Mouse (Mus musculus): ENCODE measurements around the gene Clcn2.
"Not testable (repeated sequence)": the region's sequence is repeated elsewhere in the genome, so short reads cannot be mapped to it uniquely, and the experiment has no call there.

The Clcn2 gene

GRCm38 (mm10) chr16:20701316-20701715 lies 16.2 kb downstream of the Clcn2 start:
- DNase-seq (ENCODE audit: low spot score), result no peak

GRCm38 (mm10) chr16:20700036-20700435 lies 17.5 kb downstream of the Clcn2 start:
- no peak for DNase-seq (ENCODE audit: low spot score)

- no peak for DNase-seq (ENCODE audit: low spot score)
These were observed 18.3 kb downstream of the Clcn2 start for GRCm38 (mm10) chr16:20699266-20699665.

- peak; percentile 17 for DNase-seq (ENCODE audit: low spot score)
These were observed 21.8 kb downstream of the Clcn2 start for GRCm38 (mm10) chr16:20695622-20696323.

GRCm38 (mm10) chr16:20694781-20695180 lies 22.8 kb downstream of the Clcn2 start:
- DNase-seq (ENCODE audit: low spot score), result no peak

- DNase-seq (ENCODE audit: low spot score), result peak; percentile 70
These were observed 24.3 kb downstream of the Clcn2 start, which contains the start of gene Fam131a for GRCm38 (mm10) chr16:20693111-20693701. TSS of gene Fam131a (plus strand) at chr16:20693241.

- DNase-seq (ENCODE audit: low spot score), result no peak
These were observed 25.1 kb downstream of the Clcn2 start for GRCm38 (mm10) chr16:20692241-20692965.

- no peak for DNase-seq (ENCODE audit: low spot score)
These were observed 25.9 kb downstream of the Clcn2 start for GRCm38 (mm10) chr16:20691617-20692016.

- no peak for DNase-seq (ENCODE audit: low spot score)
These were observed 26.8 kb downstream of the Clcn2 start for GRCm38 (mm10) chr16:20690774-20691173.

GRCm38 (mm10) chr16:20677974-20678675 lies 39.4 kb downstream of the Clcn2 start:
- DNase-seq (ENCODE audit: low spot score), result no peak

GRCm38 (mm10) chr16:20677380-20677779 lies 40.2 kb downstream of the Clcn2 start:
- DNase-seq (ENCODE audit: low spot score), result no peak

GRCm38 (mm10) chr16:20676702-20677101 lies 40.8 kb downstream of the Clcn2 start:
- DNase-seq (ENCODE audit: low spot score), result no peak

- no peak for DNase-seq (ENCODE audit: low spot score)
These were observed 42.3 kb downstream of the Clcn2 start for GRCm38 (mm10) chr16:20675213-20675612.

GRCm38 (mm10) chr16:20673706-20674303 lies 43.7 kb downstream of the Clcn2 start:
- peak; percentile 36 for DNase-seq (ENCODE audit: low spot score)

GRCm38 (mm10) chr16:20672965-20673705 lies 44.4 kb downstream of the Clcn2 start:
- DNase-seq (ENCODE audit: low spot score), result peak; percentile 54

- DNase-seq (ENCODE audit: low spot score), result peak; percentile 94
These were observed 45.0 kb downstream of the Clcn2 start for GRCm38 (mm10) chr16:20672500-20672902.

GRCm38 (mm10) chr16:20671886-20672285 lies 45.7 kb downstream of the Clcn2 start:
- peak; percentile 10 for DNase-seq (ENCODE audit: low spot score)

GRCm38 (mm10) chr16:20670291-20670690 lies 47.3 kb downstream of the Clcn2 start:
- no peak for DNase-seq (ENCODE audit: low spot score)

- DNase-seq (ENCODE audit: low spot score), result not testable (repeated sequence)
These were observed 49.5 kb downstream of the Clcn2 start, which contains the start of gene Eif4g1 for GRCm38 (mm10) chr16:20668013-20668412. TSS of gene Eif4g1 (plus strand) at chr16:20668313.

- DNase-seq (ENCODE audit: low spot score), result no peak
These were observed 59.9 kb downstream of the Clcn2 start for GRCm38 (mm10) chr16:20657661-20658060.

- no peak for DNase-seq (ENCODE audit: low spot score)
These were observed 64.2 kb downstream of the Clcn2 start for GRCm38 (mm10) chr16:20653315-20653714.
